Mouse (Mus musculus) thymus, adult 2 months (tissue): ENCODE results near the gene Ddx3x. TPM values are rescaled to one million over a fixed set of nuclear protein-coding genes. Genes with fewer than 3 reads are reported as not detected.

ENCODE experiments used
- DNase-seq: peaks from one replicate; pipeline ENCODE4 v3.0.0; 2021
- H3K27ac ChIP-seq: fragments of 200-500 bp; 2 replicates; pipeline ENCODE4 v1.5.1; 2012; ENCODE audit warnings: low read length, control low read depth; ENCODE audit not compliant: control insufficient read depth, insufficient read depth
- H3K27me3 ChIP-seq: fragments of 200-500 bp; 2 replicates; pipeline ENCODE4 v1.6.1; 2012; ENCODE audit warnings: mild to moderate bottlenecking, low read length, moderate library complexity, mixed read lengths; ENCODE audit not compliant: control insufficient read depth, insufficient read depth
- H3K36me3 ChIP-seq: fragments of 200-500 bp; 2 replicates; pipeline ENCODE4 v1.6.1; 2012; ENCODE audit warnings: mild to moderate bottlenecking, low read length, moderate library complexity; ENCODE audit not compliant: control insufficient read depth, insufficient read depth
- H3K4me1 ChIP-seq: fragments of 200-500 bp; replicated peaks from 2 replicates; pipeline ENCODE4 v1.6.1; 2012; ENCODE audit warnings: low read length; ENCODE audit not compliant: control insufficient read depth, insufficient read depth
- H3K4me3 ChIP-seq: fragments of 200-500 bp; 2 replicates; pipeline ENCODE4 v1.5.1; 2012; ENCODE audit warnings: mild to moderate bottlenecking, low read length, control low read depth, moderate library complexity; ENCODE audit not compliant: control insufficient read depth, insufficient read depth
- CTCF ChIP-seq: fragments of 200-500 bp; IDR thresholded peaks from 2 replicates; pipeline ENCODE4 v1.5.1; 2012; ENCODE audit warnings: mild to moderate bottlenecking, control low read depth, low read length, moderate library complexity, borderline replicate concordance; ENCODE audit not compliant: control insufficient read depth, poor library complexity, insufficient read depth; ENCODE audit errors: extremely low read depth
- POLR2A ChIP-seq: fragments of 200-500 bp; IDR thresholded peaks from 2 replicates; pipeline ENCODE4 v1.6.1; 2012; ENCODE audit warnings: mild to moderate bottlenecking, low read length, control low read depth, moderate library complexity; ENCODE audit not compliant: control insufficient read depth, poor library complexity, insufficient read depth; ENCODE audit errors: extremely low read depth
- WGBS: fragments of 180-500 bp; shearing (Covaris S2); methylation state at CpG from one replicate; pipeline ENCODE4 v1.1.7; 2018; 5-methylcytosine and 5-hydroxymethylcytosine counted together
- polyA plus RNA-seq: library from polyadenylated mRNA; depleted of rRNA; stranded (reverse); fragments of >200 nt; gene quantifications from 2 replicates; pipeline ENCODE4 v1.2.3, GENCODE M21; 2012; rRNA removed

Ddx3x gene
- polyA plus RNA-seq, 1 experiment: 35.4 TPM

- TF ChIP-seq CTCF (no peak), POLR2A (no peak)
- no peaks in the 10 kb centered on the region for H3K36me3 ChIP-seq
- H3K4me3 ChIP-seq: no peak overlapping the region
- 87% methylated on average over 3 of the region's 3 CpGs for WGBS
- H3K27me3 ChIP-seq: no peaks in the 10 kb centered on the region
- no peaks in the 10 kb centered on the region; the same call in 1 of the 2 replicates for H3K4me1 ChIP-seq
- DNase-seq: no peak
- H3K27ac ChIP-seq: no peak overlapping the region
Measured at GRCm38 (mm10) chrX:13306190-13306589, 25.4 kb downstream of the Ddx3x start.

DNA sequence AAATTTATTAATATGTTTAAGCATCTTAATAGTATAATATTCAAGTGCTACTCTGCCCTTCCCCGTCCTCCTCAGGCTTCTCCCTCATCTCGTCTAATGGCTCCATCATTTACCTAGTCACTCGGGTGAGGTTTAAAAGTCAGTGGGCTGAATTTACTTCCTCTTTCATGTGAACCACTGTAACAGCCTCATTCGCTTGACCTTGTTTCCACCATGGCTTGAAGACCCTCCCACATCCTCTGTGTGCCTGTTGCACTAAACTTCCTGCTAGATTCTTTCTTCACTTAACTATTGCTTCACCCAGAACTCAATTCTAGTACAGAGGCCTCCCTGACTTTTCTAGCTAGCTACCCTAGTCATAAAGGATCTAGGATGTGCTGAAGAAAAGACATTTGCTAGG, 30.6 kb downstream of the Ddx3x start:
- DNase-seq: peak; percentile 50
- H3K27me3 ChIP-seq: no peaks in the 10 kb centered on the region
- TF ChIP-seq POLR2A: no peak
- no peak for TF ChIP-seq CTCF
- no peak overlapping the region for H3K4me3 ChIP-seq
- H3K36me3 ChIP-seq: no peaks in the 10 kb centered on the region
- H3K27ac ChIP-seq: peak overlapping the region; percentile 47; the same call in 1 of the 2 replicates
- H3K4me1 ChIP-seq: peaks cover 7% of the 10 kb centered on the region
- 17% methylated on average over 4 of the region's 4 CpGs for WGBS

DNA sequence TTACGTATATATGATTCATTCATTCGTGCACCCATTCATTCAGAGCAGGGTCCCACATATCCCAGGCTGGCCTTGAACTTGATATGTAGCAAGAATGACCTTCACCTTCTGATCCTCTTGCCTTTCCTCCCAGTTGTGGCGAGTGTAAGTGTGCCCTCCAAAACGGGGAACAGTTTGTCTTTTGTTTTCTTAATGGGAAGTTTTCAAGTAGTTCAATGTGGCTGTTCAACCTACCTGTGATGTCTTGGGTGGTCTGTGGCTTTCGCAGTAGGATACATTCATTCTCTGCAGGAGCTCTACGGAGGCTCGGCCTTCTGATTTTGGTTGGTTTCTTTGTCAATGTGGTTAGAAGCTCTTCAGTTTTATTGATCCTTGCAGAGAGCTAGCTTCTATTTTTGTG, 48.8 kb downstream of the Ddx3x start:
- 87% methylated on average over 7 of the region's 7 CpGs for WGBS
- no peaks in the 10 kb centered on the region for H3K4me1 ChIP-seq
- DNase-seq: no peak
- H3K27me3 ChIP-seq: no peaks in the 10 kb centered on the region
- TF ChIP-seq POLR2A (no peak), CTCF (no peak)
- no peak overlapping the region for H3K4me3 ChIP-seq
- no peaks in the 10 kb centered on the region for H3K36me3 ChIP-seq
- H3K27ac ChIP-seq: no peak overlapping the region

Other genes starting within 250 kb of the Ddx3x start
- gene Usp9x, start 209.5 kb upstream of the Ddx3x start, polyA plus RNA-seq: 14.4 and 16.2 TPM in 2 replicates
- gene Nyx, start 185.1 kb downstream of the Ddx3x start, polyA plus RNA-seq: 0.94 and 0.98 TPM in 2 replicates